Mouse (Mus musculus) adrenal gland, adult 2 months (tissue): ENCODE data around the gene Stat2. TPM values are rescaled to one million over a fixed set of nuclear protein-coding genes. Genes with fewer than 3 reads are reported as not detected.
"Not testable (repeated sequence)": the region's sequence is repeated elsewhere in the genome, so short reads cannot be mapped to it uniquely, and the experiment has no call there.

Source experiments
- DNase-seq: peaks from one replicate; pipeline ENCODE4 v3.0.0; 2021
- polyA plus RNA-seq: library from polyadenylated mRNA; depleted of rRNA; stranded (reverse); fragments of >200 nt; gene quantifications from 2 replicates; pipeline ENCODE4 v1.2.3, GENCODE M21; 2012
- total RNA-seq, 2 experiments: library from RNA; stranded (reverse); gene quantifications; 2 replicates each; pipeline ENCODE4 v1.2.3; 2021

The Stat2 gene
- total and polyA plus RNA-seq, 3 experiments, result 24.0 to 39.2 (median 33.5) TPM

DNA sequence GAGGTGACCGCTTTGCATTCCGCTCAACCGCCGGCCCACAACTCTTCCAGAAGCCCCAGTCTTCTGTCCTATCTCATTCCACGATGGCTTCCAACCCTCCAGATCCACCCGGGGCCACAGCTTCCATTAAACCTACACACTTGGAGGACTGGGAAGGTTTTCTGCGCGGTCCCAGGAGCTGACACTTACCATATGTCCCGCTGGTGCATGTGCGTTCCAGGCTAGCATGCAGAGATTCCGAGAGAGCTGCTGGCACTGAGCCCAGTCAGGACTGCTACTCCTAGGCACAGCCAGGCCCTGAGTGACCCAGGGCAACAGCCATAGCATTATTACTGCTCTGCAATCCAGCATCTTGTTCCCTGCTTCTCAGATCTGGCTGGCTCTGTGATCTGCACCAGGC is 27.3 kb downstream of the Stat2 start:
- peak; percentile 38 for DNase-seq

DNA sequence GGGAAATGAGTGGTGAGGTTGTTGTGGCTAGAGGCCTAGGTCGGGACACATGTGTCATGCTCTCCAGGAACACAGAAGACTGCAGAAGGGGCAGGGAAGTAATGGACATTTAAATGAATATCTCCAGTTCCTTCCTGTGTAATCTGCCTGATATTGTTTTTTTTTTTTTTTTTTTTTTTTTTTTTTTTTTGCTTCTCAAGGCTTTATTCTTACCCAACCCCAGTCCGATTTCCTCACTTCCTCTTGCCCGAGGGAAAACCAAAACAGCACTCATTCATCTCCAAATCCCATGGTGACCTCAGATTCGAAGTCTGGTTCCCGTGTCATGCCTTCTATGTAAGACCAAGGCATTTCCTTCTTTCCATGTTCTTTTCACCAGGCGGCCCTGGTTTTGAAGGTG is 27.9 kb downstream of the Stat2 start:
- DNase-seq, result peak; percentile 24

DNA sequence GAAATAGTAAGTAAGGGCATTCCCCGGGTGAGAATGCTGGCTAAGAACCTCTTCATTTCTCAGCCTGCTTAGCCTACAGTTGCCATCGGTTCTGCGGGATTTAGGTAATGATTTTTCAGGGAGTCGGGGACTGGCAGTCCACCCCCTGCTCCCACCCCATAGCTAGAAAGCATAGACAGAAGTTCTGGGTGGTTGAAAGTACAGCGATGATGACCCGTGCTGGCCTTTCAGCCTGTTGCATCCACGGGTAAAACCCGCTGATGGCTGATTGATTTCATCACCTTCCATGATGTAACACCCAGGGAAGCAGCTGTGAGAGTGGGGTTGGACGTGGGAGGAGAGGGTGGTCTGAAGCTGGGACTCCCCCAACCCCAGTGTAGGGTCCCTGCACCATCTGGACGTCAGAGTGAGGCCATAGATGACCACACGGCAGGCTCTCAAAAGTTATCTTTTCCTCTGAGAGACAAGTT is 28.4 kb downstream of the Stat2 start, which contains the start of gene Il23a:
Il23a (minus strand) TSS at position 51 of the 470 bp plus-strand sequence.
- DNase-seq, result no peak

- no peak for DNase-seq
Measured at GRCm38 (mm10) chr10:128302357-128302756, 32.0 kb downstream of the Stat2 start.

- DNase-seq, result no peak
Measured at GRCm38 (mm10) chr10:128302785-128303125, 32.4 kb downstream of the Stat2 start.

DNA sequence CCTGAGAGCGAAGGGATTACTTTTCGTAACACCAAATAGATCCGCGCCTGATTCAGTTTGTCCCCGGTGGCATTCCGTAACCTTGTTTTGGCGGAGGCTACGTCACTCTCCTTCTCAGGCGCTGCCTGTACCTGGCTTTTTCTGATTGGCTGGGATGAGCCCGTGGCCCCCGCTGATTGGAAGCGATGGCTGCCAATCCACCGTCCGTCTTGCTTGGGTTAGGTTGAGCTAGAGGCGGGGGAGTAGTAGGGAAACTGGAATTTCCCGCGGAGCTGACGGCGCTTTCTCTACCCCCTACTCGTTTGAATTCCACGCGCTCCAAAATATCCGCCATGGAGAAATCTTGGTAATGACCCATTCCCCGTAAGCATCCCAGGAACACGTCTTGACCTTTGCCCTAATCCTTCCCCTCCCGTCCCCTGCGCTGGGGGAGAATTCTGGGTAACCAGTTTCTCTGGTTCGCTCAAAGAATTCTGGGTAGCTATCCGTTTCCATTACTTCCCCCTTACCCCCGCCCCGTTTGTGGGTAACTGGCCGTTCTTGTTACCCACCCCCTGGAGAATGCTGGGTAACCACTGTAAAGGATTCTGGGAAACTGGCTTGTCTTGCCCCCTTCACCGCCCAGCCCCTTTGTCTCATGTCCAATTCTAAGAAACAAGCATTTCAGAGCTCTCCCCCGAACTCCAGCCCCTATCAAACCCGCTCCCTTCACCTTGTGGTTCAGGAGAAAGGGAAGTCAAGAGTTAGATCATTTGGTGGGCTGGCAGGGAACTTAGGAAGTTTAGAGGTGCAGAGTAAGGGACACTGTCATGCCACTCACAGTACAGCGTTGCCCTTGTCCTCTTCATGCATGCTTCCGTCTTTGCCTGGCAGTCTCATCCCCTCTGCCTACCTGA is 33.0 kb downstream of the Stat2 start, which contains the start of gene Pan2:
Pan2 (plus strand) TSS at position 210 of the 896 bp plus-strand sequence.
- DNase-seq, result peak; percentile 100

- no peak for DNase-seq
Measured at GRCm38 (mm10) chr10:128309654-128310053, 39.3 kb downstream of the Stat2 start.

DNA sequence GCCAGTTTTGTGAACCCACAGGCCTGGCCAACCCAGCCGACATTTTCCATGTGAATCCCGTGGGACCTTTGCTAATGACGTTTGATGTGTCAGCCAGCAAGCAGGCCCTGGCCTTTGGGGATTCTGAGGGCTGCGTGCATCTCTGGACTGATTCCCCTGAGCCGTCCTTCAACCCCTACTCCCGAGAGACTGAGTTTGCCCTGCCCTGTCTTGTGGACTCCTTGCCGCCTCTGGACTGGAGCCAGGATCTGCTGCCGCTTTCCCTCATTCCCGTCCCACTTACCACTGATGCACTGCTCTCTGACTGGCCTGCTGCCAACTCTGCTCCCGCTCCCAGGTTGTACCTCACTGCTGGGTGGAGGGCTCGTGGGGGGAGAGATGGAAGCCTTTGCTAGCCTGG is 39.8 kb downstream of the Stat2 start:
- DNase-seq, result peak; percentile 80

DNA sequence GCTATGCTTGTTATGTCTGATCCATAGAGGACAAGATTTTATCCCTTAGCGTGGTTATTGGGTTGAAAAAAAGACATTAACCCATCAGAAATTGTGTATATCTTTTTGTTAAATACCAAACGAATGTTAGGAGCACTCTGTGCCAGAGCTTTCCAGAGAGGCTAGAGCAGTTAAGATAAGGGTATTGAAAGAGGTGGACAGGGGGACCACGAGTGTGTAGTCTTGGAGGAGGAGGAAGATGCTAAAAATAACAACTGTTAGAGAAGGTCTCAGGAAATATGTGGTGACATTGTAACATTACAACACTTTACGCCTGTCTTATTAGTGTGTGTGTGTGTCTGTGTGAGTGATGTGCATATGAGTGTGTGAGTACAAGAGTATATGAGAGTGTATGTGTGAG is 40.5 kb downstream of the Stat2 start:
- no peak for DNase-seq

- DNase-seq, result no peak
Measured at GRCm38 (mm10) chr10:128315578-128315977, 45.2 kb downstream of the Stat2 start.

- no peak for DNase-seq
Measured at GRCm38 (mm10) chr10:128321641-128322040, 51.3 kb downstream of the Stat2 start.

DNA sequence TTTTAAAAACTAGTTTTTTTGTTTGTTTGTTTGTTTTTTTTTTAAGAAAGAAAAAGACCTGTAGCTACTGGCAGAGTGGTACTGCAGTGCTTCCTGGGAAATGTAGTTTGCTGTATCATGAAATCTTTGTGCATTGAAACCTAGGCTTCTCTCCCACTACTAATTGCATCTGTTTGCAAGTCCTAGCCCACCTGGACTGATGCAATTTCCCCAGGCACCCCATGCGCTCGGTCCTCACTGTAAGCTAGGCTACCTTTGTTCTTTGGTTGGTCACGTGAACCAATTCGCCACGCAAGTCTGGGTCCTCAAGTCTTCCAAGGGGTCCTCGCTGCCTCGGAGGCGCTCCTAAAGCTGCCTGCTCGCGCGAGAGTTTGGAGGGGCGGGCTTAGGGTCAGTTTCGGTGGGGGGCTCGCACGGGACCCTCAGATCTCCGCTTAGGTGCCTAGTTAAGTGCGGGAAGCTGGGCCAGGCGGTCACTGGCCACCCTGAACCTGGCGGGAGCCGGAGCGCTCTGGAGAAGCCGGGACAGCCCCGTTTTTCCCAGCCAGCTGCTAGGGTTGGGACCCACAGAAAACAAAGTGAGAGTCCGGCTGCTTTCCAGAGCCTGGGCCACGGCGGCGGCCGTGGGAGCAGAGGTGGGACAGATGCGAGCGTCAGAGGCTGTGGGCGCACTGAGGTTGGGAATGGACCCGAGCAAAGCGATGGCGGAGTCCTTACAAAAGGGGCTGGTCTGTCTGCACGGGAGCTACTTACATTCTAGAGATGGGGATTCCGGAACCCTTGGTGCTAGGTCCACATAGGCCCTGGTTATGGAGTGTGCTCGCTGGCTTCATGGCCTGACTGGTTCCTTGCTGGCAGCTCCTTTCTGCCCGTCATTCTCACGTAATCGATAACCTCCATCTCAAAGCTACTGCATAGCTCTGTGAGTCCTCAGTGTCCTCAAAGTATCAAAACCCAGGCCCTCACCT is 52.1 kb downstream of the Stat2 start, which contains the start of gene Cnpy2:
Cnpy2 (plus strand) TSS at position 319 of the 968 bp plus-strand sequence.
- peak; percentile 89 for DNase-seq

- DNase-seq, result no peak
Measured at GRCm38 (mm10) chr10:128323516-128323915, 53.2 kb downstream of the Stat2 start.

DNA sequence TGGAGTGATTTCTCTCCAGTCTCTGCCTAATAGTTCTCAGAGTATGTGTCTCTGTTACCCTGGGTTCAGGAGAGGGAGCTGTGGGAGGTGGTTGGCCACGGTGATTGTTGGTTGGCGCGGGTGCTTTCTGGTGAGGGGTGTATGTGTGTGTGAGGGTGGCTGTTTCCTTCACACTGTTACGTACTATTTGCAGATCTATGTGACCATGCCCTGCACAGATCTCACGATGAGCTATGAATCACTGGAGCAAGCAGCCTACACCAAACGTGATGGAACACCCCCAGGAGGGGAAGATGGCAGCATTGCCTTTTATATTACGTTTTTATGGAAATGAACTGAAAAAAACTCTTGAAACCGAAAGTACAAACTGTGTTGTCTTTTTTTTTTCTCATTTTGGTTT is 56.5 kb downstream of the Stat2 start:
- DNase-seq, result no peak

- no peak for DNase-seq
Measured at GRCm38 (mm10) chr10:128327610-128328009, 57.3 kb downstream of the Stat2 start.

GRCm38 (mm10) chr10:128332358-128333249 is 62.2 kb downstream of the Stat2 start:
- not testable (repeated sequence) for DNase-seq

DNA sequence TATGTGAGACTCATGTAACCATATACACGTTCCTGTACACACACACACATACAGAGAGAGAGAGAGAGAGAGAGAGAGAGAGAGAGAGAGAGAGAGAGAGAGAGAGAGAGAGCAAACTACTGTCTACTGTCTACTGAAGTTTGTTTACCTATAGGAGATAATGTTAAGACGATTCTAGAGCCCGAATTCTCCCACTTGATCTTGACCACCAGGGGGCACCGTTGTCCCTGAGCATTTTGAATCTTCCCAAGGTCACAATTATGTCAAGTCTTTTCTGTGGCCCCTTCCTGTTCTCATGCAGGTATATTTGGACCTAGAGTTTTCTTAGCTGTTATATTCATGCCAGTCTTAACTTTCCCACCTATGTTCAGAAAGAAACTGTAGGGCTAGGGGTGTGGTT is 65.2 kb downstream of the Stat2 start:
- peak; percentile 73 for DNase-seq

DNA sequence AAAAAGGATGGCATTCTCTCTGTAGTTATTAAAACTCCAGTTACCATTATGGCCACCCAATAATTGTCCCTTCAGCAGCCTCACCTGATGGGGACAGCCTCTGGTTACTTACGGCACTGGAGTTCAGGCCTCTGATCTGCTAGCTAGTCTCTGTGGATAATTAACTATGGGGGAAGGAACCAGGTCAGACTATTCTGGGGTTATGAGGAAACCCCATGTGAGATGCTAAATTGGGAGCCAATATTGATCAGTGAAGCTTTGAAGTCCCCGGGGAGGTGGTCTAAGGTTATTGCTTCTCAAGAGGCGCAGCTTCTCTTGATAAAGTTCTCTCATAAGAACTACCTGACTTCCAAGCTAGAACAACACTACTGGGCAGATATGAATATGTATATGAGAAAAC is 65.8 kb downstream of the Stat2 start:
- DNase-seq, result no peak

GRCm38 (mm10) chr10:128336597-128336996 is 66.2 kb downstream of the Stat2 start:
- no peak for DNase-seq

GRCm38 (mm10) chr10:128337306-128338181 is 67.2 kb downstream of the Stat2 start, which contains the start of gene Cs:
Gene Cs, plus strand, starts transcription at chr10:128337734.
- peak; percentile 98 for DNase-seq
